ENCODE assay signal across 1 mouse cellular context in the genomic region with DNA sequence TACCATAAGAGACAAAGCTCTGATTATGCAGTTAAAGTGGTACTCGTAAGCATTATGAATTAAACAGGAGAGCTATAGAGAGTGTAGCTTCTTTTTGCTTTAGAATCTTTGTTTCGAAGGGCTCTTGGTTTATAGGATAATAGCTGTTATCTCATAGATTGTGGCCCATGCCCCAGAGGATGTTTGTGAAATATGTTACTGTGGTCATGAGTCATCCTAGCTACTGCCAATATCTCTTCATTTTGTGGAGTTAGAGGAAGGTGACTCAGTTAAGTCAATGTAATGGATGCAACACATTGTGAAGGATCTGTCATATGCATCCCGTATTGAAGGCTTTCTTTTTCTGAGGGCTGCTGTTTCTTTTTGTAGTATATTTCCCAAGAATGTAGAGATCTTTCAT.
A peak's percentile ranks its signal among the peaks of the same experiment; 100 is the strongest.
TF ChIP-seq lines count a peak whose summit lies in the region.

No protein-coding gene starts in this region.

TF ChIP-seq in MEL, 35 proteins besides CTCF, POLR2A, EP300 and RAD21 (continued from another document):
- TF ChIP-seq RCOR1 (IDR thresholded peaks at IDR 0.05; ENCODE audit: low read depth, low read length) (peak; percentile 80), MAX (IDR thresholded peaks at IDR 0.05; ENCODE audit: low read length) (no peak), USF2 (IDR thresholded peaks at IDR 0.05; ENCODE audit: borderline replicate concordance in 1 of 2, insufficient read depth in 1 of 2, low read depth in 1 of 2, low read length in 2 of 2) (no peak), JUND (IDR thresholded peaks at IDR 0.05; ENCODE audit: low read depth, low read length) (peak; percentile 91), ETS1 (IDR thresholded peaks at IDR 0.05; ENCODE audit: low read depth, low read length) (peak; percentile 88), ZC3H11A (IDR thresholded peaks at IDR 0.05; ENCODE audit: low read depth, low read length) (no peak), TBP (IDR thresholded peaks at IDR 0.05; ENCODE audit: low read depth, low read length) (no peak), ZNF384 (IDR thresholded peaks at IDR 0.05; ENCODE audit: low read depth, low read length) (no peak), MEF2A (IDR thresholded peaks at IDR 0.05; ENCODE audit: extremely low read depth, insufficient replicate concordance, low read depth, low read length, poor library complexity, severe bottlenecking) (no peak), E2F4 (IDR thresholded peaks at IDR 0.05; ENCODE audit: borderline replicate concordance, low read depth, low read length) (no peak), KAT2A (conservative IDR thresholded peaks at IDR 0.05; ENCODE audit: low read depth, low read length) (no peak), POLR2AphosphoS2 (IDR thresholded peaks at IDR 0.05; ENCODE audit: low read length) (no peak), POLR2AphosphoS5 (IDR thresholded peaks at IDR 0.05; ENCODE audit: borderline replicate concordance, low read depth, low read length) (no peak), GABPA (IDR thresholded peaks at IDR 0.05; ENCODE audit: low read depth, low read length) (no peak), MYC (IDR thresholded peaks at IDR 0.05; ENCODE audit: low read depth, low read length) (no peak; the same call in 1 of the 2 replicates), USF1 (IDR thresholded peaks at IDR 0.05; ENCODE audit: low read depth, low read length) (no peak), SIN3A (IDR thresholded peaks at IDR 0.05; ENCODE audit: low read length) (0 out of 2 replicates have a peak, but pooled peaks have one; percentile 28), ZMIZ1 (IDR thresholded peaks at IDR 0.05; ENCODE audit: low read depth, low read length) (no peak), NELFE (IDR thresholded peaks at IDR 0.05; ENCODE audit: low read depth, low read length) (no peak), MYB (IDR thresholded peaks at IDR 0.05; ENCODE audit: low read depth, low read length) (no peak)
